Mouse (Mus musculus): ENCODE measurements around the gene Gm21970.

Gene Gm21970

DNA sequence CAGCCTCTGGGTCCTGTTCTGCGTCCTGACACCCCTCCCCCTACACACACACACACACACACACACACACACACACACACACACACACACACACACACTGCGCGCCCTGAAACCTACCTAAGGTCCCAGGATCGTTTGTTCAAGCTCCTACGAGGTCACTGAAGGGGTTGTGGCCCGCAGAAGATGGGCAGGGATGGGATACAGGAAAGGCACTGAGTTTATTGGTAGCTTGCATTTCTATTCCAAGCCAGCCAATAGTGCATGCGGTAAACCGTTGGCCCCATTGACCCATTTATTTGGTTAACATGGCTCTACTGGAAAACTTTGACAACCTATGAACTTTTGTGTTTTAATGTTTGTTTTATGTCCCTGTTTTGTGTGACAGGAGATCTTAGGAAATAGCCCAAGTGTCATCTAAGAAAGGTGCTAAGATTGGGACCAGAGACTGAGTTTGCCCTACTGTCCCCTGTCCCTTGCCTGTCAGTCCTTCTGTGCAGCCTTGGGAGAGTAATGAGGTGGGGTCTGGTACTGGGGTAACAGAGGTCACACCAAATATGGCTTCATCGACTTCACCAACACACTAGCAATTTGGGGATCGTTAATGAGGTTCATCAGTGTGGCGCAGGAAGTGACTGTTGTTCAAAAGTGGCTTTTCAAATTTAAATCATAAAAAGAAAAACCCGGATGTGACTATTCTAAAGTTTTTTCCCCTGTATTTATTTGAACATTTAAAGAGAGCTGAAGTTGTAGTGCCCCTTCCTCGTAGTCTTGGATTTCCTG lies 17.9 kb upstream of the Gm21970 start:
- DNase-seq = no peak

DNA sequence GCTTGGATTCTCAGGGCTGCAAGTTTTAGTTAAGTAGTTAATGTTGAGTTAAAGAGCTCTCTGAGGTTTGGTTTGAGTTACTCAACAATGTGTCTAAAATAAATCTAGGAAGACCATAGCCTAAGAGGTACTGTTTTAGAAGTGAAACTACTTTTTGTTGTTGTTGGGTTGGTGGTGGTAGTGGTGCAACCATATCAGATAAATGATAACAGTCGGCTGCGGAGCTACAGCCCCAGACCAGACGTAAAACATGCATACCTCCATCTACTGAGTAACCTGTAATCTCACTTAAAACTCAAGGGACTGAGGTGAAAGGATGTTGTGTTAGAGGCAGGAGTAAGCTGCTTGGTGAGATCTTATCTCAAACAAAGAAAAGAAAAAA lies 17.3 kb upstream of the Gm21970 start:
- DNase-seq = no peak

GRCm38 (mm10) chr16:91376701-91377100 lies 14.8 kb upstream of the Gm21970 start:
- peak in 1 of 2 experiments; percentile 72 for DNase-seq

DNA sequence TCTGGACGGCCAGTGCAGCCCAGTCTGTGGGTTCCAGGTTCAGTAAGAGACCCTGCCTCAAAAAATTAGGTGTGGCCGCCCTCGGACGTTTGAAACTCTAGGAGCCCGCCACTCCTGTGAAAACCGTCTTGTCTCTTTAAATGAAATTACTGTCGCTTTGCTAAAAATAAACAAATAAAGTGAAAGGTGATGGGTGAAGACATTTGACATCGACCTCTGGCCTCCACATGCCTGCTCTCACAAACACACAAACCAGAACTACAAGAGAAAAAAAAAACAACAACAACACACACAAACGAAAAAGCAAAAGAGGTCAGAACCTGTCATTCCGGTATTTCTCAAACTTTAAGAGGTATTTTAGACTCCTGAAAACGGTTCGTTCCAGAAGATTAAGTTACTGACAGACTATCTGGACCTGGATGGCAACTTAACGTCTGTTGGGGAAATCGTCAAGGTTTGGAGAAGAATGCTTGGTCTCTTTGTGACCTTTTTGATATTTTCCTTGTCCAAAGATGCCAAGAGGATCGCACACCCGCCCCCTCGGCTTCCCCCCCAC lies 13.0 kb upstream of the Gm21970 start:
- DNase-seq = no peak

DNA sequence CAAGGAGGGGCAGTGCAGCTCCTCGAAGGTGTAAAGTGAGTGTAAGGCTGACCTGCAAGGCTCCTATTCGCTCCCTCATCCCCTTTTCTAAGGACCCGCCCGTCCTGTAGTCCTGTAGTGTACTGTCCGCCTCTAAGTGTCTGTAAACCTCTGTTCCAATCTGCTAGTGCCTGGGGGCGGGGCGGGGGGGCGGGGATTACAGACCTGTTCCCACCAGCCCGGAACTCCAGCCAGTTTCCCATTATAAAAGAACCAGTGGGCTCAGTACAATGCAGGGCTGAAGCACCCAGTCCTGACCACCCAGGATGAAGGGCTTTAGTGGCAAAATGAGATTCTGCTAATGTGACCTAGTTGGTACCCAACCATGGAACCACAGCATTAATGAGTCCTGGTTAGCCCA lies 12.5 kb upstream of the Gm21970 start:
- DNase-seq = no peak

- DNase-seq = no peak
Measured at GRCm38 (mm10) chr16:91379412-91379811, 12.1 kb upstream of the Gm21970 start.

- no peak for DNase-seq
Measured at GRCm38 (mm10) chr16:91380151-91380550, 11.4 kb upstream of the Gm21970 start.

DNA sequence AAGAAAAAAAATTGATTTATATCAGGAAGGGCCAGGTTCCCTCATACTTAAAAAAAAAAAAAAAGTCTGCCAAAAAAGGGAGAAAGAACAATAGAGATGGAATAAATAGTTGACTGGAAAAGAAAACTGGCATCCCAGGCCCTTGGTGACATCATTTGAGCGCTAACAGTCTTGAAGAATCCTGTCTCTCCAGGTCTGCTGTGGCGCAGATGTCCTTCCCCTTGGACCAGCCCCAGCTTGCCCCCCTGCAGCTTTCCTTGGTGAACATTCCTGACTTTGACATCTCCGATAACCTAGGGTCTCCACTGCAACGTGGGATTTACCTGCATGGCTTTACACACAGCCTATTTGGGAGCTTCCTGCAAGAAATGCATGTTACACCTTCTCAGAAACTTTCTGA lies 9.9 kb upstream of the Gm21970 start:
- DNase-seq = no peak

GRCm38 (mm10) chr16:91382261-91382790 lies 9.2 kb upstream of the Gm21970 start:
- DNase-seq = no peak

GRCm38 (mm10) chr16:91384221-91384620 lies 7.3 kb upstream of the Gm21970 start:
- no peak for DNase-seq

GRCm38 (mm10) chr16:91385621-91386020 lies 5.9 kb upstream of the Gm21970 start:
- DNase-seq = peak; percentile 57 to 58

GRCm38 (mm10) chr16:91386419-91387120 lies 5.0 kb upstream of the Gm21970 start:
- DNase-seq = no peak

- no peak for DNase-seq
Measured at GRCm38 (mm10) chr16:91387121-91387486, 4.4 kb upstream of the Gm21970 start.

DNA sequence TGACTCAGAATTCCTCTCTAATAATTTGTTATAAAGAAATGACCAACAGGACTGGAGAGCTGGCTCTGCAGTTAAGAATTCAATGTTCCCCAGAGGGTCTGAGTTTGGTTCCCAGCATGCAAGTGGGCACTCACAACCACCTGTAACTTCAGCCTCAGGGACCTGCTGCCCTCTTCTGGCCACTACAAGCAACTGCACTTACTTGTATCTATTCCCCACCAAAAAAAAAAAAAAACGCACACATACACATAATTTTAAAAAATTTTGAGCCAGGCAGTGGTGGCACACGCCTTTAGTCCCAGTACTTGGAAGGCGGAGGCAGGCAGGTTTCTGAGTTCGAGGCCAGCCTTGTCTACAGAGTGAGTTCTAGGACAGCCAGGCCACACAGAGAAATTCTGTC lies 1.4 kb upstream of the Gm21970 start:
- no peak for DNase-seq

GRCm38 (mm10) chr16:91394826-91395410 lies 3.4 kb downstream of the Gm21970 start:
- no peak for DNase-seq

- DNase-seq = no peak
Measured at GRCm38 (mm10) chr16:91395633-91396392, 4.3 kb downstream of the Gm21970 start.

DNA sequence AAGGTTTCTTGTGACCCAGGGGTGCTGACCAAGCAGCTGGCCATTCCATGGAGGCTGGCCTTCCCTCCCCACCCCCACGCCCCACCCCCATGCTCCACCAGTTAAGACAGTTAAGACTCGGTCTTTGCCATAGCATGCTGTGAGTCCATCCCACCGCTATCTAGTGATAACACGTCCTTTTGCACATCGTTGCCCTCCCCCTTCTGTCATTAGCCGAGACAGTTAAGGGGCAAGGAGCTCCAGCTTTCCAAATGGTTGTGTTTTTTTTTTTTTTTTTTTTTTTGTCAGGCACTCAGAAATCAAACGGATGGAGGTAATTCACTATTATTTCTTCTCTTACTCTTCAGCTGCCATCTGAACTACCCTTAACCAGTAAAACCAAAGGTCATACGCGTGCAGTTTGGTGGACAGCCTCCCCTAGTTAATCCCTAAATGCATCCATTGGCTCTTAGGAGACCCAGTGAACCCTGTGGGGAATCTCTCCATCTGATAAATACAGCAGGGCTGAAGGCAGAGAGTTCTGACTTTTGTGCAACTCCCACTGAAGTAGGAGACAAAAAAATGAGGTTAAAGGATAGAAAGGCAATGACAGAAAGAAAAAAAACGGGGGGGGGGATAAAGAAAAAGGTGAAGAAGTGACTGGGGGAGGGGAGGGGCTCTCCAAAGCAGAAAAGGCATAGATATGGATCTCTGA lies 5.5 kb downstream of the Gm21970 start:
- no peak for DNase-seq

- no peak for DNase-seq
Measured at GRCm38 (mm10) chr16:91398030-91398429, 6.5 kb downstream of the Gm21970 start.

GRCm38 (mm10) chr16:91398944-91399343 lies 7.4 kb downstream of the Gm21970 start:
- DNase-seq = no peak

GRCm38 (mm10) chr16:91401569-91402165 lies 10.1 kb downstream of the Gm21970 start:
- no peak for DNase-seq

- DNase-seq = no peak
Measured at GRCm38 (mm10) chr16:91403784-91404183, 12.3 kb downstream of the Gm21970 start.

DNA sequence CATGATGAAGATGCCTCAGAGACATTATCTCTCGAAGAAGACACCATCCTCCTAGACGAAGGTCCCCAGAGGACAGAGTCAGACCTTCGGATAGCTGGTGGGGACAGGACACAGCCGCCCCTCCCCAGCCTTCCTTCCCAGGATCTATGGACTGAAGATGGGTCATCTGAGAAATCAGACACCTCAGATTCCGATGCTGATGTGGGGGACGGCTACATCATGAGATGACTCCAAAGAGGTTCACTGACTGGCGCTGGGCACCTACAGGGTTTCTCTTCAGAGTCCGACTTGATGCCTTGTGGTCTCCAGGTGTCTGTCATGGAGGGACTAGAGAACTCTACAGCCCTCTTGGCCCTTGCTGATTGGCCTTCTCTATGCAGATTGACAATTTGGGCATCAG lies 12.7 kb downstream of the Gm21970 start:
- DNase-seq = no peak
